Mouse (Mus musculus): ENCODE data around the gene Tmem102.

Tmem102 gene

GRCm38 (mm10) chr11:69754233-69754632 is 51.2 kb downstream of the Tmem102 start:
- DNase-seq = no peak

Data from thymus, postnatal 14 days (tissue).